Mouse (Mus musculus): ENCODE results near the gene Dock1.

DNA sequence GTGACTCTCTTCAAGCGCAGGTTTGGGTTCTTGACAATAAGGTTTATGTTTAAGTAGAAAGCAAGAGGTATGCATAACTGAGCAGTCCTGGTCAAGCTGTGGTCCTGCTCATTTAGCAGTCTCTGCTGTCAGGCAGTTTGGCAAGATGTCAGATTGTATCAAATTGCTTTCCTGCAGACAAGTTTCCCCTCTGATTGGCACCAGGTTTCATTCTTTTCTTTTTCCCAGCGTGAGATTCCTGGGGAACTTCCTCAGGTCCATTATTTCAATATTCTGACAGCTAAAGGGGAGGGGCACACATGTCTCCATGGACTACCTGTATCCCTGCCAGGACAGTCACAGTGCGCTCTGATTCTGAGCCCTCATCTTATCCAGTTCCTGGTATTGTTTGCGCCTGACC is 153.4 kb downstream of the Dock1 start:
- TF ChIP-seq CTCF (IDR thresholded peaks at IDR 0.05; ENCODE audit: low read depth, low read length), result no peak
- TF ChIP-seq GATA1 (IDR thresholded peaks at IDR 0.05; ENCODE audit: borderline replicate concordance, low read length), result no peak
